Mouse (Mus musculus) kidney, adult 2 months (tissue): ENCODE measurements around the gene Maip1.

Experiments used
- CTCF ChIP-seq: fragments of 200-500 bp; conservative IDR thresholded peaks from 2 replicates; pipeline ENCODE4 v1.5.1; 2011; ENCODE audit warnings: low read depth, mild to moderate bottlenecking, control low read depth, low read length, moderate library complexity, mixed read lengths; ENCODE audit not compliant: insufficient read depth, insufficient read length
- POLR2A ChIP-seq: fragments of 200-500 bp; IDR thresholded peaks from one replicate; pipeline ENCODE4 v1.6.1; 2011; ENCODE audit warnings: low read depth, low read length, control low read depth

GRCm38 (mm10) chr1:57377376-57378341, 28.5 kb upstream of the Maip1 start, which contains the start of gene 1700066M21Rik:
- no peak for TF ChIP-seq CTCF
- TF ChIP-seq POLR2A = peak; percentile 51
